Mouse (Mus musculus) kidney, embryonic 16.5 days (tissue): ENCODE measurements around the gene Esr1. TPM values are rescaled to one million over a fixed set of nuclear protein-coding genes. Genes with fewer than 3 reads are reported as not detected.

Experiments
- ATAC-seq: fragments of 200-750 bp; cut with Nextera tagmentation; 2 replicates; pipeline ENCODE4 v1.8.0; 2017; ENCODE audit warnings: moderate TSS enrichment; ENCODE audit not compliant: low FRiP score, low TSS enrichment
- H3K27ac ChIP-seq: fragments of 300-500 bp; sonication (generic); 2 replicates; pipeline ENCODE4 v1.5.1; 2014; ENCODE audit warnings: low read length
- H3K27me3 ChIP-seq: fragments of 300-500 bp; sonication (generic); 2 replicates; pipeline ENCODE4 v1.6.1; 2014; ENCODE audit warnings: low read length, control low read depth, mixed read lengths; ENCODE audit not compliant: insufficient read depth
- H3K36me3 ChIP-seq: fragments of 300-500 bp; sonication (generic); 2 replicates; pipeline ENCODE4 v1.6.1; 2014; ENCODE audit warnings: low read length, control low read depth, mixed read lengths; ENCODE audit not compliant: insufficient read depth
- H3K4me1 ChIP-seq: fragments of 300-500 bp; sonication (generic); 2 replicates; pipeline ENCODE4 v1.6.1; 2014; ENCODE audit warnings: low read length, control low read depth, mixed read lengths; ENCODE audit not compliant: insufficient read depth
- H3K4me2 ChIP-seq: fragments of 300-500 bp; sonication (generic); replicated peaks from 2 replicates; pipeline ENCODE4 v1.6.1; 2014; ENCODE audit warnings: low read depth, low read length
- H3K4me3 ChIP-seq: fragments of 300-500 bp; sonication (generic); 2 replicates; pipeline ENCODE4 v1.5.1; 2014; ENCODE audit warnings: mild to moderate bottlenecking, low read length
- H3K9ac ChIP-seq: fragments of 300-500 bp; sonication (generic); replicated peaks from 2 replicates; pipeline ENCODE4 v1.6.1; 2014; ENCODE audit warnings: low read length
- H3K9me3 ChIP-seq: fragments of 300-500 bp; sonication (generic); 2 replicates; pipeline ENCODE4 v1.6.1; 2016; ENCODE audit warnings: low read length, control low read depth
- WGBS: fragments of 180-500 bp; shearing (Covaris S2); extraction: QIAGEN DNeasy Blood & Tissue Kit; methylation state at CpG from one replicate; pipeline ENCODE4 v1.1.7; 2014; 5-methylcytosine and 5-hydroxymethylcytosine counted together
- polyA plus RNA-seq: library from polyadenylated mRNA; unstranded; fragments of >200 nt; fragmentation: Nextera tagmentation; extraction: Ambion mirVana; gene quantifications from 2 replicates; pipeline ENCODE4 v1.2.1, GENCODE M21; 2015

Gene Esr1
- polyA plus RNA-seq, 1 experiment from 2014 or later: 2.5 TPM

DNA sequence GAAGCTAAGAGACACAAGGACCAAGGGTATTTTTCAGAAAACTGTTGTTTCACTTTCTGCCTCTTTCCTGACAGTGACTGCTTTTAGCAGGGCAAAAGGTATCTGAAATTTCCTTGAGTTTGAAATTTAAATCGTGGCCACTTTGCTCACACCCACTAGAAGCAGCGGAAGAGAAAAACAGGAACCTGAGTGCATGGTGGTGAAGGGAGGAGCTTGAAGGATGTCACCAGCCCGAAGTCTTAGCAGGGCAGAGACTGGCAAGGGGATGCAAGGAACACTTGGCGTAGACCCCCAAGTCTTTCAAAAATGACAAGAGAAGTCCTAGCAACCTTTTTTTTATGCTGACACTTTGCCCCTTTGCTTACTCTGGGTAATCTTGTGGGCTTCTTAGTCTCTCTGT is 299.1 kb downstream of the Esr1 start:
- H3K4me1 ChIP-seq: no peaks in the 10 kb centered on the region
- H3K9ac ChIP-seq: no peak overlapping the region
- no peak overlapping the region for H3K4me3 ChIP-seq
- no peaks in the 10 kb centered on the region for H3K9me3 ChIP-seq
- no peak for ATAC-seq
- no peak overlapping the region for H3K4me2 ChIP-seq
- H3K27ac ChIP-seq: no peak overlapping the region
- WGBS: 82% methylated on average over 4 of the region's 4 CpGs
- no peaks in the 10 kb centered on the region for H3K27me3 ChIP-seq
- no peaks in the 10 kb centered on the region for H3K36me3 ChIP-seq

DNA sequence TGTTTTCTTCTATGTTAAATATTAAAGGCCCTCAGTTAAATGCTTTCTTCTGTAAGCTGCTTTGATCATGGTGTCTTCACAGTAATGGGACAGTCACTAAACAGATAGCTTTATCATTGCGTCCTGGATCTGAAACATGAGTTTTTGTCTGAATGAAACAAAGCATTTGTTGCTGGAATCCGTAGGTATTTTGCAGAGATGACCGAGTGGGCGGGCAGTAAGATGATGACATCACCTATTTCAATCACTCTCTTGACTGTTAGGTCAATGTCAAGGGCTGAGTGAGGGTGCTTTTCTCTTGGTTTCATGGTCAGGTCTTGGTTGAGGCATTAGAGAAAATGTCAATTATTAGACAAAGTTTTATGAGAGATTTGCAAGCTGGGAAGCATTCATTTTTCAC is 307.7 kb downstream of the Esr1 start:
- no peak overlapping the region for H3K9ac ChIP-seq
- H3K4me2 ChIP-seq: no peak overlapping the region
- no peaks in the 10 kb centered on the region for H3K9me3 ChIP-seq
- ATAC-seq: no peak
- H3K27me3 ChIP-seq: no peaks in the 10 kb centered on the region
- WGBS: 89% methylated on average over 4 of the region's 4 CpGs
- H3K4me1 ChIP-seq: no peaks in the 10 kb centered on the region
- no peak overlapping the region for H3K27ac ChIP-seq
- H3K36me3 ChIP-seq: no peaks in the 10 kb centered on the region
- H3K4me3 ChIP-seq: no peak overlapping the region

DNA sequence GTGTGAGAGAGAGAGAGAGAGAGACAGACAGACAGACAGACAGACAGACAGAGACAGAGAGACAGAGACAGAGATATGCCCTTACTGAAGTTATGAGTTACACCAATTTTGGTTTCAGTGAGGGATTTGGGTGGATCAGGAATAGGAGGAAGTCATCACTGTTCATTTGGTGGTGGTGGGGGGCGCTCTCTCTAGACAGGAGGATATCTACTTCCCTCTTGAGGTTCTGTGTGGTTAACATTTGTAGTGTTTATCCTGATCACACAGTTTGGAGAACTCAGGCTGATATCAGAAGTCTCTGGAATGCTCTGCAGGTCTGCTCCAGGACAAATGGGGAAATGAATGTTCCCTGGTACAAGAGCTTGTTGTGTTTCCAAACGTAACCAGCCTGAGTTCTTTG is 312.2 kb downstream of the Esr1 start:
- no peak overlapping the region for H3K4me3 ChIP-seq
- no peak for ATAC-seq
- H3K4me1 ChIP-seq: no peaks in the 10 kb centered on the region
- no peaks in the 10 kb centered on the region for H3K9me3 ChIP-seq
- H3K9ac ChIP-seq: no peak overlapping the region
- H3K27ac ChIP-seq: no peak overlapping the region
- 67% methylated on average over 2 of the region's 2 CpGs for WGBS
- no peaks in the 10 kb centered on the region for H3K36me3 ChIP-seq
- H3K27me3 ChIP-seq: no peaks in the 10 kb centered on the region
- H3K4me2 ChIP-seq: no peak overlapping the region

DNA sequence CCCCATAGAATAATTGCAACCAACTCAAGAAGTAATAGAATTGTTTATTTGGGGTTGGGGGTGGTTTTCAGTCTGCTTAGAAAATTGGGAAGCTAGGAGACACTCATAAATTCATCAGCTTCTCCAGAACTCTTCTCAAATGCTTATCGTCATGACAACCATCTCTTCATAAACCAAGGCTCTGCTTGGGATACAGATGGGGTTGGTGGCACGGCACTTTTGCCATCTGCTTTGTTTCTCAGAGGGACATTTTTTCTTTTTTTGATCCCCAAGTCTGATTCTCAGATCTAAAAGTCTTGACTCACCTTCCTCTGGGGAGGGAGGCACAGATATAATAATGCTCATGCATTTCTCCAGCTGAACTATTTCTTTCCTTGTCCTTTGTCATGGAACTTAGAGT is 313.0 kb downstream of the Esr1 start:
- 81% methylated on average over 2 of the region's 2 CpGs for WGBS
- H3K27ac ChIP-seq: no peak overlapping the region
- no peaks in the 10 kb centered on the region for H3K4me1 ChIP-seq
- H3K27me3 ChIP-seq: no peaks in the 10 kb centered on the region
- H3K36me3 ChIP-seq: no peaks in the 10 kb centered on the region
- no peaks in the 10 kb centered on the region for H3K9me3 ChIP-seq
- no peak overlapping the region for H3K4me2 ChIP-seq
- ATAC-seq: no peak
- H3K9ac ChIP-seq: no peak overlapping the region
- H3K4me3 ChIP-seq: no peak overlapping the region

DNA sequence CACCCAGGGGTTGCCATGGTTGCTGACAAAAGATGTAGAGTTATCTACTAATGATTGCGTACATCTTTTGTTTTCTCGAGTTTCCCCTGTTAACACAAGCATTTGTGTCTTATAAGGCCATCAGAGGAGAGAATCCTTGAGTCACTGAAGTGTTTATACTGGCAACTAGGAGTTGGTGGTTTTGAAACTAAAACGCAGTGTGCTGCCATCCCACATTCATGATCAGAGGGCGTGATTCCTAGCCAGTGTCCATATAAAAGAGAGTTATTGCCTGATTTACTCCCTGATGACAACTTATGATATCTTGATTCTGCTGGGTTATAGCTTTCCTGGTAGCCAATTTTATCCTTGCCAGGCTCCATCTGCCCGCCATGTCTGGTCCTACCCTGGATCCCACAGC is 331.8 kb downstream of the Esr1 start:
- WGBS: 79% methylated on average over 5 of the region's 5 CpGs
- no peak overlapping the region for H3K4me3 ChIP-seq
- H3K27ac ChIP-seq: no peak overlapping the region
- H3K9ac ChIP-seq: no peak overlapping the region
- H3K9me3 ChIP-seq: no peaks in the 10 kb centered on the region
- no peak for ATAC-seq
- no peaks in the 10 kb centered on the region for H3K4me1 ChIP-seq
- H3K36me3 ChIP-seq: no peaks in the 10 kb centered on the region
- H3K4me2 ChIP-seq: no peak overlapping the region
- no peaks in the 10 kb centered on the region for H3K27me3 ChIP-seq

DNA sequence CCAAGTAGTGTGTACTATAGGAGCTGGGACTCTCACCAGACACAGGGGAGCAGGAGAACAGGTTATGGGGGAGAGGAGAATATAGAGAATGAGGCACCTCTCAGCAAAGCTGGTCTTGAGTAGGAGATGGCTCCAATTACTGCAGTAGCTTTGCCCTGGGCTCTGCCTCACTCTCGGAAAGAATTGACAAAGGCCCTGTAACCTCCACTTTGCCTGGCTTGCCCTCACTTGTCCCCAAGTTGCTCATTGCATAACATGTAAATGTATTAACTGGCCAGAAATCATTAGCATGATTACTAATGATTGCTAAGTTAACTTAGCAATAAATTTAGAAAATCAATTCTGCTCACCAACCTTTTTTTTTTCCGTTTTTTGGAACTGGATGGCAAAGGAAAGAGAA is 333.3 kb downstream of the Esr1 start:
- ATAC-seq: no peak
- no peaks in the 10 kb centered on the region for H3K27me3 ChIP-seq
- H3K4me3 ChIP-seq: no peak overlapping the region
- H3K27ac ChIP-seq: no peak overlapping the region
- no peaks in the 10 kb centered on the region for H3K4me1 ChIP-seq
- no peaks in the 10 kb centered on the region for H3K36me3 ChIP-seq
- H3K9ac ChIP-seq: no peak overlapping the region
- 76% methylated on average over 2 of the region's 2 CpGs for WGBS
- H3K4me2 ChIP-seq: no peak overlapping the region
- no peaks in the 10 kb centered on the region for H3K9me3 ChIP-seq

DNA sequence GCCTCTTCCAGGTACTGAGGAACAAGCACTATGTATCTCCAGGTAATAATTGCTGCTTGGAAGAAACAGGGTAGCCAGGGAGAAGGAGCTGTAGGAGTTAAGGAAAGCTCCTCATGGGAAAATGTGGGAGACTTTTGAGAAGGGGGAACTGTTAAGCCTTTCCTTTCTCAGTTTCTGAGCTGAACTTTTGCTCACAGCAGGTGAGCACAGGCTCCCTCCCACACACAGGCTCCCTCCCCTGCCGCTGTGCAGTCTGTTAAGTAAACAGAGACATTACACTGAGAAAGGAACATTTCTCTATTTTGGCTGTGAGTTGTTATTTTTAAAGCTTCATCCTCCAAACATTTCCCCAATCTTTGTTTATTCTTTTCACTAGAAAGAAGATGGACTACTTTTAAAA is 354.4 kb downstream of the Esr1 start:
- no peak overlapping the region for H3K9ac ChIP-seq
- 5% methylated on average over 1 of the region's 1 CpGs for WGBS
- no peaks in the 10 kb centered on the region for H3K27me3 ChIP-seq
- H3K36me3 ChIP-seq: no peaks in the 10 kb centered on the region
- no peak for ATAC-seq
- no peaks in the 10 kb centered on the region for H3K9me3 ChIP-seq
- no peak overlapping the region for H3K27ac ChIP-seq
- peaks cover 5% of the 10 kb centered on the region; the same call in 1 of the 2 replicates for H3K4me1 ChIP-seq
- H3K4me2 ChIP-seq: no peak overlapping the region
- no peak overlapping the region for H3K4me3 ChIP-seq

DNA sequence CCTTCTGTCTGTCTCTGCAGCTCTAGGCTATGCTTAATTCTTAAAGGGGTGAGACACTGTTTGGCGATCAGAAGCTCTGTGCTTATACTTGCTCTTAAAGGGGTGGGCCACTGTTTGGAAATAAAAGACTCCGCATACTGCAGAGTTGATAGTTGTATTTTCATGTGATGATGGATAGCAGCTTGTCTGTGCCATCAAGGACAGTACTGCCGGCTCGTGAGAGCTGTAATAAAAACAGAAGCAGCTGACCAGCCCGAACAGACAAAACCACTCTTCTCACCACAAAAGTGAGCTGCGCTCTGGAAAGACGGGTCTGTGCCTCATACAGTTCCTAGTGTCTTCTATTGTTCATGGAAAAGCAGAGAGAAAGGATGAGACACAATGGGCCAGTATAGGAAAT is 359.8 kb downstream of the Esr1 start:
- H3K9me3 ChIP-seq: no peaks in the 10 kb centered on the region
- no peak for ATAC-seq
- H3K9ac ChIP-seq: no peak overlapping the region
- no peaks in the 10 kb centered on the region for H3K27me3 ChIP-seq
- WGBS: 69% methylated on average over 7 of the region's 7 CpGs
- 0 out of 2 replicates have a peak, but pooled peaks cover 4% of the 10 kb centered on the region for H3K4me1 ChIP-seq
- H3K36me3 ChIP-seq: no peaks in the 10 kb centered on the region
- no peak overlapping the region for H3K4me2 ChIP-seq
- no peak overlapping the region for H3K27ac ChIP-seq
- H3K4me3 ChIP-seq: no peak overlapping the region

DNA sequence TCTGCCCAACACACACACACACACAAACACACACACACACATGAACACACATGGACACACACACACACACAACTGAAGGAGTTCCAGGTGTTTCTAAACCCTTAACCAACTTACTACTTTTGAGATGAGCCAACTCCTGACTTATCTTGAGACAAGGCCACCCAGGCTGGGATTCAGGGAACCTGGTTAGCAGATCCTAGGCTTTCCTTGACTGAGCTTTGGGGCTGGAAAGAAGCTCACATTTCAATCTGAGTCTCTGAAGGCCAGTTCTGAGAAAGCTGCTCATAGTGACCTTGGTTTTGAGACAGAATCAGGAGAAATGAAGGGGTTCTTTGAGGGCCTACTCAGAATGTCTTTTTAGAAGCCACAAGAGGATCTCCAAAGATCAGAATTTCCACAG is 360.2 kb downstream of the Esr1 start:
- Histone ChIP-seq H3K36me3 (no peaks in the 10 kb centered on the region), H3K9me3 (no peaks in the 10 kb centered on the region), H3K4me2 (no peak overlapping the region), H3K4me1 (0 out of 2 replicates have a peak, but pooled peaks cover 4% of the 10 kb centered on the region), H3K27me3 (no peaks in the 10 kb centered on the region), H3K4me3 (no peak overlapping the region), H3K27ac (no peak overlapping the region), H3K9ac (no peak overlapping the region)
- no peak for ATAC-seq

DNA sequence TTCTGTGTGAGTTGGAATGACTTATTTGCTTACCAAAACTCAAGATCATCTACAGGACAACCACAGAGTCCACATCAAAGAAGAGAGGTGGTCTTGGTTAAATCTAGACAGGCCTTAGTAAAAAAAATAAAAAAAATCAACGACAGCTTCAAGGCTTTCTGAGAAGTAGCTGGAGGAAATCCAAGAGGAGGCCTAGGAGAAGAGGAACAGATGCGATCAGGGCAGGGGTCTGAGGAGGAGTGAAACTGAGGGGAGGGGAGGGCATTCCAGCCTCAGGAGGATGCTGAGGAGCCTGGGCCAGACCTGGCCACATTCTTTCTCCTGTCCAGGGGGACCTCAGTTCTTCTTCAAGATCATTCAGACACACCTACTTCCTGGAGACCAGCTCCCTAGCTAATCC is 360.6 kb downstream of the Esr1 start:
- H3K4me1 ChIP-seq: 0 out of 2 replicates have a peak, but pooled peaks cover 4% of the 10 kb centered on the region
- H3K9me3 ChIP-seq: no peaks in the 10 kb centered on the region
- H3K9ac ChIP-seq: no peak overlapping the region
- no peak overlapping the region for H3K27ac ChIP-seq
- WGBS: 53% methylated on average over 2 of the region's 2 CpGs
- no peaks in the 10 kb centered on the region for H3K36me3 ChIP-seq
- ATAC-seq: no peak
- H3K27me3 ChIP-seq: no peaks in the 10 kb centered on the region
- H3K4me2 ChIP-seq: no peak overlapping the region
- H3K4me3 ChIP-seq: no peak overlapping the region

DNA sequence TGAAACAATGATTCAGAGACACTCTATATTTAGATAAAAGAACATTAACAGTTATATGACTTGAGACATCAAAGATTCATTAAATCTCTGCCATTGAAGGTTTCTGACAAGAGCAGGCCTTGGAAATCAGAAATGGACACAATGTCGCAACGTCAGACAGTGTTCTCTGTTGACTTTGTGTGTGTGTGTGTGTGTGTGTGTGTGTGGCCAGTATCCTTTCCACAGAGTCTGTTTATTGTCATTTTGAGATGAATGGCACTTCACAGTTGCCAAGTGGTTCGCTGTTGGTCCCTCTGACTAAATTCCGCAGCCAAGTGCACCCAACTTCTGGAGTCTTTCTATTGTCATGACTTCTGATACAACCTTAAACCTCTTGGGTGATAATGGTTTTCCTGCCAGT is 362.9 kb downstream of the Esr1 start:
- H3K4me1 ChIP-seq: 0 out of 2 replicates have a peak, but pooled peaks cover 4% of the 10 kb centered on the region
- H3K4me2 ChIP-seq: no peak overlapping the region
- ATAC-seq: no peak
- H3K9me3 ChIP-seq: no peaks in the 10 kb centered on the region
- H3K27ac ChIP-seq: no peak overlapping the region
- H3K9ac ChIP-seq: no peak overlapping the region
- WGBS: 84% methylated on average over 4 of the region's 4 CpGs
- H3K27me3 ChIP-seq: no peaks in the 10 kb centered on the region
- no peak overlapping the region for H3K4me3 ChIP-seq
- H3K36me3 ChIP-seq: no peaks in the 10 kb centered on the region
